Mouse (Mus musculus) hindbrain, embryonic 15.5 days (tissue): Measurements from ENCODE around the gene Bmp4. TPM values are rescaled to one million over a fixed set of nuclear protein-coding genes. Genes with fewer than 3 reads are reported as not detected.

ENCODE experiments used
- ATAC-seq: fragments of 200-750 bp; cut with Nextera tagmentation; 2 replicates; pipeline ENCODE4 v1.8.0; 2017; ENCODE audit warnings: low read depth, moderate number of reproducible peaks, moderate TSS enrichment; ENCODE audit not compliant: low FRiP score
- H3K27ac ChIP-seq: fragments of 300-500 bp; sonication (generic); replicated peaks from 2 replicates; pipeline ENCODE4 v1.5.1; 2015; ENCODE audit warnings: mild to moderate bottlenecking, inconsistent platforms
- H3K27me3 ChIP-seq: fragments of 300-500 bp; sonication (generic); 2 replicates; pipeline ENCODE4 v1.6.1; 2015; ENCODE audit warnings: control low read depth, inconsistent platforms
- H3K36me3 ChIP-seq: fragments of 300-500 bp; sonication (generic); 2 replicates; pipeline ENCODE4 v1.6.1; 2015; ENCODE audit warnings: control low read depth, inconsistent platforms
- H3K4me1 ChIP-seq: fragments of 300-500 bp; sonication (generic); replicated peaks from 2 replicates; pipeline ENCODE4 v1.6.1; 2015; ENCODE audit warnings: control low read depth, inconsistent platforms
- H3K4me2 ChIP-seq: fragments of 300-500 bp; sonication (generic); 2 replicates; pipeline ENCODE4 v1.6.1; 2015; ENCODE audit warnings: moderate library complexity, mild to moderate bottlenecking, inconsistent platforms
- H3K4me3 ChIP-seq: fragments of 300-500 bp; sonication (generic); 2 replicates; pipeline ENCODE4 v1.5.1; 2015; ENCODE audit warnings: mild to moderate bottlenecking, inconsistent platforms
- H3K9ac ChIP-seq: fragments of 300-500 bp; sonication (generic); 2 replicates; pipeline ENCODE4 v1.6.1; 2015; ENCODE audit warnings: inconsistent platforms
- H3K9me3 ChIP-seq: fragments of 300-500 bp; sonication (generic); 2 replicates; pipeline ENCODE4 v1.6.1; 2016; ENCODE audit warnings: control low read depth, inconsistent platforms
- WGBS: fragments of 180-500 bp; shearing (Covaris S2); methylation state at CpG from one replicate; pipeline ENCODE4 v1.1.7; 2015; 5-methylcytosine and 5-hydroxymethylcytosine counted together
- polyA plus RNA-seq: library from polyadenylated mRNA; unstranded; fragments of >200 nt; fragmentation: Nextera tagmentation; extraction: Ambion mirVana; gene quantifications from 2 replicates; pipeline ENCODE4 v1.2.1, GENCODE M21; 2015

Bmp4 gene
- 6.6 and 7.4 TPM in 2 replicates for polyA plus RNA-seq

DNA sequence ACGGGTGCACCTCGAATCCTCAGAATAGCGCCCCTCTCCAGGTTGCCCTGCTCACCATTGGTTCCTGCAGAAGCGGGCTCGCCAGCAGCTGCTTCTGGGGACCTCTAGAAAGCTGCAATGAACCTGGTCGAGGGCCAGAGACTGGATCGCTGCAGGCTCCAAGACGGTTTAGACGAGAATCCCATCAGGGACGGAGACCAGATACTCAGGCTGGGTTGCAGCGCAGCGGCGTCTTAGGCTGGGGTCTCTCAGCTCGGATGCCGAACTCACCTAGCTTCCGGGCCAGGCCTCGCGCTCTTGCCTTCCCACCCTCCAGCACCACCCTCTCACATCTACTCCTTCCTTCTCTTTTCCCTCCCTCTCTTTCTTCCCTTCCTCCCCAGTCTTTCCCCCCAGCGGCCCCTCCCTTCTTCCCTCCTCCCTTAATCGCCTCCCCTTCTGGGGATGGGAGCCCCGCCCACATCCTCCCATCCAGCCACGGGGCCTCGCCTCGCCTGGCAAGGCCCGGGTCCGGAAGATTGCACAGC is at the start of gene Bmp4:
Gene Bmp4 (minus strand): TSS at position 421 of the 527 bp plus-strand sequence.
- peak within 1 kb of the TSS; percentile 20 for H3K4me3 ChIP-seq
- no peak within 1 kb of the TSS for H3K9ac ChIP-seq
- H3K4me2 ChIP-seq = peak within 1 kb of the TSS; percentile 45
- peaks cover 54% of the 10 kb centered on the region for H3K27me3 ChIP-seq
- H3K27ac ChIP-seq = no peak within 1 kb of the TSS
- no peaks in the 10 kb centered on the region for H3K9me3 ChIP-seq
- H3K36me3 ChIP-seq = no peaks in the 10 kb centered on the region
- ATAC-seq = no peak
- WGBS = 2% methylated on average over 26 of the region's 26 CpGs
- peaks cover 49% of the 10 kb centered on the region for H3K4me1 ChIP-seq

DNA sequence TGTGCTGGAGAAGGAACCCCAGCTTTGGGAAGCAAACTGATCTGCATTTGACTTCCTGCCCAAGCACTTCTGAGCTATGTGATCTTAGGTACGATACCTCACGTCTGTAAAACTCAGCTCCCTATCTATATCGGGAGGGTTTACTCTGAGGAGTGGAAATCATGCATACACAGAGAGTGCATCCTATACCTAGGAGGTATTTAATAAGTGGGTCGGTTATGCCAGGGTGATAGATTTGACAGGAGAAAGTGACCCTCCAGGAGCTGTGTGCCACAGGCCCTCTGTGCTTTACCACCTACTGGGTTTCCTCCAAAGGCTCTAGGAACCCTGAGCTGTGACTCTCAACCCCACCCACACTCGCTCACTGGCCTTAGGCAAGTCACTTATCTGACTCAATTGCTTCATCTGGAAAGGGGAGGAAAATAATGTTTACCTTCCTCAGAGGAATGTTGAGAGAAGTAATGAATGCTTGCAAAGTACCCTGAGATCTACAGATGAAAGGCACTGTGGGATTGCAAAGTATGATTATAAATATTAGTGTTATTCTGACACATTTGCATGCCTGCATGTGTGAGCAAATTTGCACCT is 49.1 kb upstream of the Bmp4 start:
- Histone ChIP-seq H3K36me3 (no peaks in the 10 kb centered on the region), H3K4me1 (no peaks in the 10 kb centered on the region)
- WGBS = 85% methylated on average over 5 of the region's 5 CpGs

DNA sequence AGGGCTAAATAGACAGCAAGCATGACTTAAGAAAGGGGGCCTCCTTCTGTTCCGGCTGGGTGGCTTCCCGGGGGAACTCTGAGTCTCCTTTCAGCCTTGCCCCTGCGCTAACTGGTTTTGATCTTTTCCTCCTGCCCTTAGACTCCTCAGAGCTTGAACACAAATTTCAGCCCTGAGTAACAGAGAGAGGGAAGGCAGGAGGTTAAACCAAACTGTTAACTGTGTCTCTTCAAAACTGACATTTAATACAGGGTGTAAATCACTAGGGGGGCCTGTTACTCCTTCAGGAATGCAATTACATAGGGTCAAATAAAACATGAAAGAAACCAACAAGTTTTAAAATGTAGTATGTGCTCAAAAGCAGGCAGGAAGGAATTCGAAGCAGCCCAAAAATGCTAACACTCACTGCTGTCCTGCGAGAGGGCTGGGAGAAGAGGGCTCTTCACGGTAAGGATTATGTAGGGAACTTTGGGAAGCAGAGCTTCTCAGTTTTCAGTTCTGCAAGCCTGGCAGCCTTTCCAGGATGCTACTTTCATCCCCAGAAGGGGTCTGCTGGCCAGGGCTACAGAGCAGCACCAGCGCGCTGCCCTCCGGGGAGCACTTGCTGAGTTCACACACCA is 46.1 kb upstream of the Bmp4 start:
- WGBS = 27% methylated on average over 9 of the region's 9 CpGs
- Histone ChIP-seq H3K4me1 (no peaks in the 10 kb centered on the region), H3K4me2 (no peak overlapping the region), H3K9me3 (no peaks in the 10 kb centered on the region), H3K36me3 (no peaks in the 10 kb centered on the region), H3K27me3 (no peaks in the 10 kb centered on the region), H3K9ac (no peak overlapping the region), H3K4me3 (no peak overlapping the region), H3K27ac (no peak overlapping the region)
- ATAC-seq = no peak

More for the DNA sequence above, 49.1 kb upstream of the Bmp4 start:
- no peaks in the 10 kb centered on the region for H3K9me3 ChIP-seq
- no peak overlapping the region for H3K9ac ChIP-seq
- H3K27me3 ChIP-seq = no peaks in the 10 kb centered on the region
- no peak for ATAC-seq
- no peak overlapping the region for H3K4me2 ChIP-seq
- H3K4me3 ChIP-seq = no peak overlapping the region
- no peak overlapping the region for H3K27ac ChIP-seq

DNA sequence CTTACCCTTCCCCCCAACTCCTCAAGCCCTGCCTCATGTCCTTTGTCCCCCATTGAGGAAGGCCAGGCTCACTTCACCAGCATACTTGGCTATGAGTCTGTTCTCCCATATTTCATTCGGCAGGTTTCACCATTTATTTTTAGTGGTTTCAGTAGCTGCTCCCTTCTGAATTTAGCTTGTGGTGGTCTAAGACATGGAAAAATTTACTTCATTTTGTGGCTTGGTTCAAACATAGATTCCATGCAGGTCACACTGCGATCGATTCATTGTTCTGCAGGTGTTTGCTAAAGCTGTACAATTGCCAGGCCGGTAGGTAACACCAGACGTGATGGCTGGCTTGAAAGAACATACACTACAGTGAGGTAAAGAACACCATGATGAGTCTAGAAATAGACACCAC is 39.8 kb upstream of the Bmp4 start:
- no peaks in the 10 kb centered on the region for H3K9me3 ChIP-seq
- no peaks in the 10 kb centered on the region for H3K4me1 ChIP-seq
- 97% methylated on average over 5 of the region's 5 CpGs for WGBS
- H3K9ac ChIP-seq = no peak overlapping the region
- H3K27me3 ChIP-seq = no peaks in the 10 kb centered on the region
- ATAC-seq = no peak
- no peaks in the 10 kb centered on the region for H3K36me3 ChIP-seq
- no peak overlapping the region for H3K4me2 ChIP-seq
- no peak overlapping the region for H3K4me3 ChIP-seq
- no peak overlapping the region for H3K27ac ChIP-seq

DNA sequence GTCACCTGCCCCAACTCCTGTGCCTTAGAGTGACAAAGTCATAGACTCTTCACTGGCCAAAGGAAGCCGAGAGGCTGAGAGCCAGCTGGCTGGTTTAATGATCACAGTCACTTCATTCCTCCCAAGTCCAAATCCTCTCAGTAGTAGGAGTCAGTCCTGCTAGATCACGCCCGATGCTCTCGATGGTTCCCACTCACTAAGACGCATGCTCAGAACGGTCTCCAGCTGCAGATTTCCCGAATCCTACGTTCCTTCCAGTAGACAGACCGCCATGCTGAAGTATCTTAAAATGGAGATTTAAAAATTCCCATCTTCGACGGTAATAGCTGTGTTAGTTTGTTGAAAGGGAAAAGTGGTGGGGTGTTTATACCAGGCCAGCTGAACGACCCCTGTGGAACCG is 36.8 kb upstream of the Bmp4 start:
- no peak overlapping the region for H3K4me2 ChIP-seq
- no peak for ATAC-seq
- no peak overlapping the region for H3K27ac ChIP-seq
- no peaks in the 10 kb centered on the region for H3K36me3 ChIP-seq
- no peak overlapping the region for H3K9ac ChIP-seq
- H3K4me3 ChIP-seq = no peak overlapping the region
- WGBS = 97% methylated on average over 13 of the region's 13 CpGs
- no peaks in the 10 kb centered on the region for H3K4me1 ChIP-seq
- H3K9me3 ChIP-seq = no peaks in the 10 kb centered on the region
- no peaks in the 10 kb centered on the region for H3K27me3 ChIP-seq

DNA sequence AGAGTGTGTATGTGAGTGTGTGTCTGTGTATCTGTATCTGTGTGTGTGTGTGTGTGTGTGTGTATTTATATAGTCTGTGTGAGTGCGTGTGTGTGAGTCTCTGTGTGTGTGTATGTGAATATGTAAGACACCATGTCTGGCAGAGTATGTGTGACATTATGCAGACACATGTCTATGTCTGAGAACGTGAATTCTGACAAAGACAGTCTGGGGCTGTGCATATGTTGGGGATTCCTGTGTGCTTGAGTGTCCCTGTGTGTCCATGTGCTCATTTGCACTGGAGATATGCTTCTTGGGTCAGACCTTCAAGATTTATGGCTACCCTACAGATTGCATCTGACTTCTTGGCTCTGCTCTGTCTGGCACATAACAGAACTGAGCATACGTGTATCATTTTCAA is 31.4 kb upstream of the Bmp4 start:
- Histone ChIP-seq H3K4me1 (no peaks in the 10 kb centered on the region), H3K4me2 (no peak overlapping the region), H3K36me3 (no peaks in the 10 kb centered on the region), H3K9me3 (no peaks in the 10 kb centered on the region), H3K27ac (no peak overlapping the region), H3K27me3 (no peaks in the 10 kb centered on the region), H3K9ac (no peak overlapping the region), H3K4me3 (no peak overlapping the region)
- WGBS = 90% methylated on average over 3 of the region's 3 CpGs
- no peak for ATAC-seq

DNA sequence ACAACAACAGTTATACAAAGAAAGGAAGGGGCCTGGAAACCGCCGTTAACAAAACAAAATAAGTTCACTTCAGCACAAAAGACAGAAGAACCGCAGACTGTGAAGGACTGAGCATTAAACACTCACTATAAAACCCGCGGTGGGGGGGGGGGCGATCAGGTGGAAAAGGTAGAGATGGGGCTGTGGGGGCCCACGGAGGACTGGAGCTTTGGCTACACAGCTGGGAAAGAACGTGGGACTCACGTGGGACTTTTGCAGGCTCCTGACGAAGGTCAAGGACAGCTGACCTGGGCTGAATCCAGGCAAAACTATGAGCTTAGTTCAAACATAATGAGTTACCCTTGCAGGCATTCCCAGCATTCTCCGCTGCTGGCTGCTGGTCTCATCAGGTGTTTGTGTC is 28.8 kb upstream of the Bmp4 start:
- Histone ChIP-seq H3K4me3 (no peak overlapping the region), H3K9ac (no peak overlapping the region), H3K36me3 (no peaks in the 10 kb centered on the region), H3K4me2 (no peak overlapping the region), H3K9me3 (no peaks in the 10 kb centered on the region), H3K27ac (no peak overlapping the region), H3K27me3 (no peaks in the 10 kb centered on the region), H3K4me1 (no peaks in the 10 kb centered on the region)
- WGBS = 57% methylated on average over 11 of the region's 11 CpGs
- ATAC-seq = no peak

DNA sequence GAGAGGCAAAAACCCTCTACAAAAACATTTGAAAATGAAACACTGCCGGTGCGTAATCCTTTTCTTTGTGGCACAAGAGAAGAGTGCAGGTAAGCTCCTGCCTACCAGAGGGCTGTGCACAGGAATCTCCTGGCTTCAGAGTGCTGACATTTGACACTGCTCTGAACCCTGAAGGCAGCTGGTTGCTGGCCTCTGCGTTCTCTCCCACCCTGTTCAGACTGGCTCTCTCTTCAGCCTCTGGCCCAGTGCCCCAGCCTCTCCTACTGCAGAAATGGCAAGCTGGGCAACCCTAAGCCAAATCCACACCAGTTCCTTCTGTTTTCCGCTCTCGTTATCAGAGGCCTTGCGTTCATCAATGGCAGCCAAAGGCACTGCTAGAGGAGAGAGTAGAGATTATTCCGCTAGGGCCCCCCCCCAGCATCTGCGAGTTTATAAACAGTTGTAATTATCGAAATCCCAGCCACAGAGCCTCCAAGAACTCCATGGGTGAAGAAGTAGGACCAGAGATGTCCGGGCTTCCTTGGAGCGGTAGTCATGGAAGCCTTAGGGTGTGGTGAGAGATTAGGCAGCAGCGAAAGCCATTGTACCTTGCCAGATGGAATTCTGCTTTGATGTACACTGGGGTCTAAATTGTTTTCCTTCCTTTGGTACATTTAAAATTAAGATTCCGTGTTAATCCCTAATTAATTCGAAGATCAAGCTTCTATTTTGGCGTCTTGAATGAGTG is 28.1 kb upstream of the Bmp4 start:
- H3K4me2 ChIP-seq = no peak overlapping the region
- ATAC-seq = no peak
- H3K36me3 ChIP-seq = no peaks in the 10 kb centered on the region
- no peaks in the 10 kb centered on the region for H3K9me3 ChIP-seq
- H3K4me1 ChIP-seq = no peaks in the 10 kb centered on the region
- no peak overlapping the region for H3K27ac ChIP-seq
- H3K9ac ChIP-seq = no peak overlapping the region
- no peak overlapping the region for H3K4me3 ChIP-seq
- WGBS = 68% methylated on average over 15 of the region's 15 CpGs
- no peaks in the 10 kb centered on the region for H3K27me3 ChIP-seq

DNA sequence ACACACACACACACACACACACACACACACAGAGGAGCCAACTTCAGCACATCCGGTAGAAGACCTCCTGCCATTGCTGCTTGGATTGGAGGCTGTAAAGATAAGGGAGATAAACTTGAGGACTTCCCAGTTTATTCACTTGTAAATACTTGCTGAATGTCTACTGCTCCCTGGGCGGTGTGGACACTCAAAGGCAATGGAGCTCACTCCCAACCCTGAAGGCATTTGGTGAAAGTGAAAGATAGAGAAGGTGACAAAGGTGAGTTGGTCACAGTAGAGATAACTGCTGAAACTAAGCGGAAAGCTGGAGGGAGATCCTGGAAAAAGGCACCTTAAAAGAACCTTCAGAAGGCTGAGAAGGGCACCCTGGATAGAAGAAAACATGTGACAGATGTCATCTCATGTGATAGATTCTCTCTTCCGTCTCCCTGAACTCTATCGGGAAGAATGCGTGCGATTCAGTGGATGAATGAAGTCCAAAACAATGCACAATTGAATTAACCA is 22.1 kb upstream of the Bmp4 start:
- Histone ChIP-seq H3K27me3 (no peaks in the 10 kb centered on the region), H3K4me1 (no peaks in the 10 kb centered on the region), H3K9me3 (no peaks in the 10 kb centered on the region), H3K36me3 (no peaks in the 10 kb centered on the region), H3K4me2 (no peak overlapping the region), H3K4me3 (no peak overlapping the region), H3K27ac (no peak overlapping the region), H3K9ac (no peak overlapping the region)
- no peak for ATAC-seq
- 67% methylated on average over 7 of the region's 7 CpGs for WGBS

DNA sequence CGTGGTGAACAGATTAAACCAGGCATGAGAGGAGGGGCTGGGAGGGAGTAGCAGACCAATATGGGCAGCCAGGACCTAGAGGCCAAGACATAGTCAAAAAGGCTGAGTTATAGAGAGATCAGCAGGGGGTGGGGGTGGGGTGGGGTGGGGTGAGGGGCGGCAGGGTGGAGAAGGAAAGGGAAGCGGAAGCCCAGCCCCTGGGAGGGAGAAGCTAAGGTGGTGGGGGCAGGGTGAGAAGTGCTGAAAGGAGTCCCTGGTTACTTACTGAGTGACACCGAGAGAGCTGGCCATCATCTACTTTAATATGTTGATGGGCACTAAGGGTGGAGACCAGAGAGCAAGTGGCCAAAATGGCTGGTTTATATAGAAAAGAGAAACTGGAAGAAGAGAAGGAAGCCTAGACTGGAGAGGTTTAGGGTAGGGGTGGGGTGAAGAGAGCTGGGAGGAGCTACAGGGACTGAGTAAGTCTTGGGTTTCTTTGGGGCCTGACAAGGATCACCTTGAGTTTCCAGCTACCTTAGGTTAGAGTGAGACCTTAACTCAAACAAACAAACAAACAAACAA is 20.2 kb upstream of the Bmp4 start:
- H3K27ac ChIP-seq = no peak overlapping the region
- no peak overlapping the region for H3K4me2 ChIP-seq
- no peak overlapping the region for H3K9ac ChIP-seq
- H3K4me1 ChIP-seq = no peaks in the 10 kb centered on the region
- H3K9me3 ChIP-seq = no peaks in the 10 kb centered on the region
- no peaks in the 10 kb centered on the region for H3K27me3 ChIP-seq
- WGBS = 68% methylated on average over 4 of the region's 4 CpGs
- H3K36me3 ChIP-seq = no peaks in the 10 kb centered on the region
- ATAC-seq = no peak
- no peak overlapping the region for H3K4me3 ChIP-seq

DNA sequence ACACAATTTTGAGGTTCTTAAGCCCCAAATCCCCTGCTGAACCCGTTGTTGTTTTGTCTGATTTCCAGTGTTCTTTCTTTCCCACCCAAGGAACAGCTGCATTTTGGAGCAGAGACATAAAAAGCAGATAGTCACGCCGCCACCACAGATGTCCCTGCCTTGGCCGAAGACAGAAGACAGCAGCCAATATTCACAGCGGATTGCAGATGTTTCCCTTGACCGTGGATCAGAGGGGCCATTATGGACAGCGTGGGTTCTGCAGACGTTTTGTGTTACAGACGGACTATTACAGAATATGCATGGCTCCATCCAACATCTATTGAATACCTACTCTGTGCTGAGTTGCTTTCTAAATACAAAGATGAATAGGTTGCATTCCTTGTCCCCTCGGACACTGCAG is 18.5 kb upstream of the Bmp4 start:
- Histone ChIP-seq H3K4me3 (no peak overlapping the region), H3K36me3 (no peaks in the 10 kb centered on the region), H3K27me3 (no peaks in the 10 kb centered on the region), H3K9ac (no peak overlapping the region), H3K4me2 (no peak overlapping the region), H3K4me1 (no peaks in the 10 kb centered on the region), H3K27ac (no peak overlapping the region), H3K9me3 (no peaks in the 10 kb centered on the region)
- 77% methylated on average over 10 of the region's 10 CpGs for WGBS
- ATAC-seq = no peak

DNA sequence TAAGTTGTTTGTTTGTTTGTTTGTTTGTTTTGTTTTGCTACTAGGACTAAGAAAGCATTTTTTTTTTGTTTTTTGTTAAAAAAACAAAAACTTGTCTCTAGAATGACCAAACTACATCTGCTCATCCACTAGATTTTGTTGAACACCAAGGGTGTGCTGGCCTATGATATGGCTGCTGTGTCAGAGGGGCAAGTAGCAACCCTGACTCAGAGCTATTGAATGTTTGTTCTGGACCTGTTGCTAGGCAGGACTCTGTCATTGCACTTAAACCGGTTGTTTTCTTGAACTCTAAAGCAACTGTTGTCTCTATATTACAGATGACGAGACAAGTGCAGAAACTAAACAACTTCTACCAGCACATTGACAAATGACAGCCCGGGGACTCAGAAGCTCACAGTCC is 17.9 kb upstream of the Bmp4 start:
- WGBS = 85% methylated on average over 3 of the region's 3 CpGs
- no peak overlapping the region for H3K4me3 ChIP-seq
- H3K9me3 ChIP-seq = no peaks in the 10 kb centered on the region
- no peak overlapping the region for H3K27ac ChIP-seq
- no peaks in the 10 kb centered on the region for H3K36me3 ChIP-seq
- no peak for ATAC-seq
- H3K4me2 ChIP-seq = no peak overlapping the region
- no peak overlapping the region for H3K9ac ChIP-seq
- no peaks in the 10 kb centered on the region for H3K4me1 ChIP-seq
- H3K27me3 ChIP-seq = no peaks in the 10 kb centered on the region
